Mouse (Mus musculus) spleen, embryonic (tissue): ENCODE measurements around the gene Nlrx1.

ENCODE experiments used
- CTCF ChIA-PET: fragments of 350-600 bp; sonication (Branson Sonifier 250); formaldehyde crosslinking; loops from one replicate; lab custom pipeline; 2022; lab: Charles Lee

Nlrx1 gene

DNA sequence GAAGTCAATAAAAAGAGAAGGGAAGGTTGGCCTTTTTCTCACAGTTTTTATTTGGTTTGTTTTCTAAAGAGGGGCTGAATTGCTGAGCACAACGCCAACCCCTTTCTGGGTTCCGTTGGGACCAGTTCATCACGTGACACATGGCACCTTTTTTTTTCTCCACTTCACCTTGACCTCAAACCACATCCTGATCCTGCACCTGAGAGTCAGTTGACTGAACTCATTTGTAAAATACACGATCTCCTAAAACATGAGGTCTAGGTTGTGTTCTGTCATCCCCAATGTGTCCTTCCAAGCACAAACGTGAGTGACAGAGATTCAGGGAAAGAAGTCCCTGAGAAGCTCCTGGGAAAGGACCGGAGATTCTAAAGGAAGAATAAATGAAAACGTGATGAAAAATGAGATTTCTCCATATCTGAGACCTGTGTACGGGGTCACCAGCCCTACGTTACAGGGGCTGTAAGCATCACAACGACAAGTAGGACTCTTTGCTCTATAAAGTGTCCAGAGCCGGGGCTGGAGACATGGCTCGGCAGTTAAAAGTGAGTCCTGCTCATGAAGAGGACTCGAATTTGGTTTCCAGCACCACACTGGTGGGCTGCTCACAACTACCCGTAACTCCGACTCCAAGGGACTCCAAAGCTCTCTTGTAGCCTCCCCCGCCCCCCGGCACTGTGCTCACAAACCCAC is 29.8 kb downstream of the Nlrx1 start:
- CTCF ChIA-PET = no interaction called here

DNA sequence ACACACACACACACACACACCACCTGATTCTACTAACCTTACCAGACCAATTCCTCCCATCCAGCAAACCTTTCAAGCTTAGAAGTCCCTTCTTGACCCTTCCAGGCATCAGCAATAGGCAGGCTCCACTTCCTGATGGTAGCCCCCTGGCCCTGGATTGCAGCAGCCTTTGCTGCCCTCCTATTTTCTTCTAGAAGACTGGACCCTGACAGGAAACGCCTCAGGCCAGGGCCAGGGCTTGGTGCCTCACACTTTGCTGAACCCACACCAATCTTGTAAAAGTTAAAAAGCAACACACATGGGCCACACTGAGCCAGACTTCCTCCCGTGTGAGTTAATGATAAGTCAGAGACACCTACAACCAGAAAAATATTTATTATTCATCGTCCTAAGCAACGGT is 31.3 kb downstream of the Nlrx1 start:
- CTCF ChIA-PET = interaction anchor here (0.6 to 1.1 kb wide), 3 partner anchors 11 to 293 kb away, joined by 3 to 5 read pairs (median 3); no protein-coding TSS in a partner anchor

DNA sequence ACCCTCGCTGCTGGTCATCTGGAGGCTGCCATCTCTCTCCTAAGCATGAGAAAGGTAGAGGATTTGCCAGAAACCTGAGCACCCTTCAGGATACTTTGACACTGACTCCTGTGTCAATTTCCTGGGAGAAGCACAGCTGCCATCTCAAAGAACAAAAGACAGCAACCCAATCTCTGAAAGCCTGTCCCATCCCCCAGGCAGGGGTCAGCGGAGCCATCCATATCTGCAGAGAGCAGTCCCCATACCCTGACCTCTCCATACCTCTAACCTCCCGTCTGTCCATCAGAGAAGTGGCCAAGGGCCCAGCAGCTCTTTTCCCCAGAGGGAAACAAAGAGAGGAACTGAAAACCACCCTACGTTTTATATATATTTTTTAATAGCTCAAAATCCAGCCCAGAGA is 31.8 kb downstream of the Nlrx1 start:
- CTCF ChIA-PET = interaction anchor here (0.7 to 1.1 kb wide), 2 partner anchors 11 to 12 kb away, joined by 3 to 5 read pairs; no protein-coding TSS in a partner anchor

DNA sequence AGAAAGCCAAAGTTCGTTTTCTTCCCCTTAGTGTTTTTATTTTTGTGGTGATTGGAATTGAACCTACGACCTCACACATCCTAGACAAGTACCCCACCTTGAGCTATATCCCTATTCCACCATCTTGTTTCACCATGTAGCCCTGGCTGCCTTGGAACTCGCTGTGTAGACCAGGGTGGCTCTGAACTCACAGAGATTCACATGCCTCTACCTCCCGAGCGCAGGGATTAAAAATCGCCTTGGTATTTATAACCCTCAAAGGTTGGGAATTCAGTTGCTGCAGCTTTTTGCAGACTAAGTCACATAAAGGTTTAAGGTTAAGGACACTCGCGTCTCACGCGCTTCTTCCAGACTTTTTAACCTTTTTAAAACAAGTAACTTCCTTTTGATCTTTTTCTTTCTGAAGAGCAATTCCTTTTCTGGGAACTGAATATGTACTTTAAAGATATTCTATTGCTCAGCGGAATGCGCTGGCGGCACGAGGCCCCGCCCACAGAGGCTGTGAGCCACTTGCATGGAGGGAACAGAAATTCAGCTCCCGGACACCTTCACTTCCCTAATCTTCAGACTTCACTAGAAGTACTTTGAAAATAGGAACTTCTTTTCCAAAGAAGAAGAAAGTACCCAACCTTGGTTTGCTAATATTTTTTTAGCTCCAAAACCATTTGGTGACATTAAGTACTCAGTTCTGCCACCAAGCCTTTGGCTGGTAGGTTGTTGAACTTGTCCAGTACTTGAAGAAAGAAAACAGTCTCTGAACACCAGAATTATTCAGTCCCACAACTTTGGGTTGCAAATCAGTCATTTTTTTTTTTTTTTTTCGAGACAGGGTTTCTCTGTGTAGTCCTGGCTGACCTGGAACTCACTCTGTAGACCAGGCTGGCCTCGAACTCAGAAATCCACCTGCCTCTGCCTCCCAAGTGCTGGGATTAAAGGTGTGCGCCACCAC is 33.6 kb downstream of the Nlrx1 start:
- CTCF ChIA-PET = interaction anchor here (0.7 to 1.3 kb wide), 2 partner anchors 9 to 10 kb away, joined by 3 to 4 read pairs; no protein-coding TSS in a partner anchor

DNA sequence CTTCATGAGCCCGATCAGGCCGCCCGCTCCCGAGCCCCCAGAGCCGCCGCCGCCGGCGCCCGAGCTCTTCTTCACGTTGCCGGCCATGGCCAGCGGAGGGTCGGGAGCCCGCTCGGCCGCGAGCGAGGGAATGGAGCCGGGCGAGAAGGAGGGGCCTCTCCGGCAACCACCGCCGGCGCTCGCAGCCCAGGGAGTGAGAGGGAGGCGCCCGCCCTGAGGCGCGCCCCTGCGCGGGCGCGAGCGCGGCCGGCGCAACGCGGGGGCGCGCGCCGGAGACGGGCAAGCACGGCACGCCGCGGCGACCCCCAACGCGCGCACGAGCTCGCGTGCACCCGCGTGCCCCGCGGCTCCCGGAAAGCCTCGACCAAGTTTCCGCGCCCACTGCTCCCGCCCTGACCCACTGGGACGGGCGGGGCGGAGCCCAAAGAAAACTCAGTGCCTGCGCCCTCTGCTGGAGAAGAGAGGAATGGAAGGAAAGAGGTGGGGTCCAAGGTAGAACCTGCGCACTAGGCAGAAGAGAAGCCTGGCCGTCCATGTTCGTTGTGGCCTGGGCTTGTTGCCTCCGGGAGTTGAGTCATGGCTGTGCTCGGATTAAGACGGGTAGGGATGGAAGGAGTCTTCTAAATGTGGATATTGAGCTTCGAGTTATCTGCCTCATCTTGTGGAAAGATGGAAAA is 34.5 kb downstream of the Nlrx1 start, which contains the start of gene Cbl:
Cbl (minus strand) TSS at position 248 of the 677 bp plus-strand sequence.
- CTCF ChIA-PET = interaction anchor here (0.6 to 1.3 kb wide), 2 partner anchors 11 to 22 kb away, joined by 3 read pairs; no protein-coding TSS in a partner anchor

DNA sequence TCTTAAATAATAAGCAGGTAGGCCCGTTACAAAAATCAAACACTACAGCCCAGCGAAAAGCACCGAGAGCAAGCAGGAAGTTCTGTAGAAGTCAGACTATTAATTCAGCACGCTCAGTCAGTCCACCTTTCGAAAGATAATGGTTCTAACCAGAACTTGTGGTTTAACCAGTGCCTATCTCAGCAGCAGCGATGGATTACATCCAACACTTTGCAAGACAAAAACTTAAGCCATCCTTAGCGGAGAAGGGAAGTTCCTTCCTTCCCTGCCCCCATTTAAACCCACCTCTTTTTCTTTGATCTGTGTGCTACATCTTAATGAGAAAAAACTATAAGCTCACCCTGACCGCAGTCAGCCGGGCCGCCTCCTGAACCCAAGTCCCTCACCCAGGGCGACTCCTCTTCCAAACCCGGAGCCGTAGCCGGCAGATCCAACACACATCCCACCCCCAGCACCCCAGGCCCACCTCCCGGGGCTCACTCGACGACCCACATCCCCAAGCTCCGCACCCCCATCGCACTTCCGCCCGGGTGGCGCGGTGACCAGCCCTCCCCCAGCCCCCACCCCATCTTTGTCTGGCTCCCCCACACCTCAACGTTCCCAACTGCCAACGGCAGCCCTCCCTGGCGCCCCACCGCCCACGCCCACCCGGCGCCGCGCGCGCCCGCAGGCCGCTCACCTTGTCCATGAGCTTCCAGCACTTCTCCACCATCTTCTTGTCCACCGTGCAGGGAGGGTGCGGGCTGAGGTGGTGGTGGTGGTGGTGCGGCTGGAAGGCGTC is 35.2 kb downstream of the Nlrx1 start:
- CTCF ChIA-PET = interaction anchor here (0.6 to 1.3 kb wide), 2 partner anchors 12 to 22 kb away, joined by 3 read pairs; no protein-coding TSS in a partner anchor

DNA sequence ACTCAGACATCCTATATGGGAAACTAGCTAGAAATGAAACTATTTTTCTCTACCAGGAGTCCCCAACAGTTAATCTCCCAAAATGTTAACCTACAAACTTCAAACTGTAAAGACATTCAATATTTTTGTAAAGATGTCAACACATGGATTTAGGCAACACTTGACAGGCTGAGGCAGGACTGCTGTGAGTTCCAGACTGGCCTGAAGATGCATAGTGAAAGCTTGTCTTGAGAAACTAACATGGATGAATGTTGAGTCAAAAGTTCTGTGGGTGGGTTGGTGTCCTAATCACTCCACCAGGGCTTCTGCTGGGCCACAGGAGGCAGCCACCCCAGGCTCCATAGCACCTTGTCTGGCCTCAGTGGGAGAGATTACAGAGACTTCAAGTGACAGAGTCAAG is 36.8 kb downstream of the Nlrx1 start:
- CTCF ChIA-PET = interaction anchor here (0.6 to 0.8 kb wide), 2 partner anchors 8 to 431 kb away, joined by 5 to 7 read pairs; no protein-coding TSS in a partner anchor

DNA sequence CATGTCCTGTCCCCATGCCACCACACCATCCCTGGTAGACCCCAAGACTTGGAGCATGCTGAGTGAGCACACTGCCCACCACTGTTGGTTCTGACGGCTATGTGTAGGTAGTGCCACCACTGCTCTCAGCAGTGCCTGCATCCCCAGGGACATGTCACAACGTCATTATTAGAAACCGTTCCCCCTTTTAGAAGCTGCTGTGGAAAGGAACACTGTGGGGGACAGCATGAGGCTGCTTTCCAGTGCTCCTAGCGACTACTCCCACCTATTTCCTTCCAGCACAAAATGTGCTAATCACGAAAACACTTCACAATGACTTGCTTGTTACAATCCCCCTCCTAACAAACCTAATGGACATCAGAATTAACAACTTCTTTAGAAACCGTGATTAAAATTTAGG is 42.4 kb downstream of the Nlrx1 start:
- CTCF ChIA-PET = no interaction called here

DNA sequence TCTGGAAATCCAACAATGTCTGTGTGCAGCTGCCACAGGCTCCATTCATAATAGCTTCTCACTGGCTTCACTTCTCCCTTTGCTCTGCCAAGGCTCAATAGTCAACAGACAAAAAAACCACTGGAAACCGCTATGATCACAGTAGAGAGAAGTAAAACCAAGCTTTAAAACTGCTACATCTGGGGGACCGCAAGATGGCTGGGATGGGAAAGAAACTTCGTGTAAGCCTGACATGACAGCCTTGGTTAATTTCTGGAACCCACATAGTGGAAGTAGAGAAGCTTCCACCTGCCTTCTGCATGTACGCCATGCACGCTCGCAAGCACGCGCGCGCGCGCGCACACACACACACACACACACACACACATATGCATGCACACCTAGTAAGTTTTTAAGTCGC is 54.9 kb downstream of the Nlrx1 start:
- CTCF ChIA-PET = interaction anchor here (0.6 to 0.7 kb wide), 3 partner anchors 21 to 876 kb away, joined by 4 to 5 read pairs (median 4); no protein-coding TSS in a partner anchor

DNA sequence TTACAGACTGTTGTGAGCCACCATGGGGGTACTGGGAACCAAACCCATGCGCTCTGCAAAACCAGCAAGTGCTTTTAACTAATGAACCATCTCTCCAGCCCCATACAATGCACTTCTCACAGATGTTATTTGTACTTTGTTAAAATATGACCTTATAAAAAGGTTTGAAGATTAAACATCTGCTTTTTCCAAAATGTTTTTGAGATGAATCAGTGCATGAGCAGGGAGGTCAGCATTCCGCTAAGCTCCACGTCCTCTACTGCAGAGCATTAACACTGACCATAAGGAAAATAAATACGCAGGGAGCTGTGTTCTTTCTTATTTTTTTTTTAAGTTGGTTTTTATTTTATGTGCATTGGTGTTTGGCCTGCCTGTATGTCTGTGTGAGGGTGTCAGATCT is 56.0 kb downstream of the Nlrx1 start:
- CTCF ChIA-PET = interaction anchor here (0.7 kb wide), 1 partner anchor 131 kb away, joined by 3 read pairs; no protein-coding TSS in a partner anchor

DNA sequence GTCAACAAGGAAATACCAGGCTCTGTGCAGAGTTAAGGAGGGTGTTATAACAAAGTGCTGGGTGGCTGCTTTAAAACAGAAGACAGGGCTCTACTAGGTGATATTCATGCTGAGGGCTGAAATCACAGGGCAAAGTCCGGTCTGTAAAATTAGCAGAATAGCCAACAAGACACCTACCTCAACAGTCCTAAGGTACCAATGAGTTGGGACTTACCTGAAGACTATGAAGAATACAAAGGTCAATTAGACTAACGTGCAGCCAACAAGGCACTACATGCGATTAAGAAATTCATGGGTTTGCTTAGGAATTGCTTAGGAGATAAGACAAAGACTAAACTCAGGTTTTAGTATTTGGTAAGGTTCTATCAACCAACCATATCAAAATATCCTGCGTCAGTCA is 59.0 kb downstream of the Nlrx1 start:
- CTCF ChIA-PET = no interaction called here

DNA sequence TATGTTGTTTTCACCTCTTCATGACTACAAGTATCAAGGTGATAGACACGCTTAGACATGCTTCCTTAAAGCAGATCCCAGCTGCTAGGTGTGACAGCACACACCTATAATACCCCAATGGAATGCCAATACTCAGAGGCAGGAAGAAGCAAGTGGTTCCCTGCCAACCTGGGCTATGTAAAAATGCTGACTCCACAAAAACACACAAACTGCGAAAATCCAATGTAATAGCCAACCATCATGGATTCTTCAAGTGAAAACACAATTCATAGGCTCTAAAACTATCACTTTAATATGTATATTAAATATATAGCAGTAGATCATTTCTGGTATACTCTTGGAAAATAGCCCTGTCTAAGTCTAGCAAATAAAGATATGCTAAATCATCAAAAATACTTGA is 60.6 kb downstream of the Nlrx1 start:
- CTCF ChIA-PET = interaction anchor here (0.6 to 1.4 kb wide), 2 partner anchors 12 to 506 kb away, joined by 4 read pairs; no protein-coding TSS in a partner anchor
